Mouse (Mus musculus) fibroblast of lung, adult 2 months (primary cell): ENCODE measurements around the gene Nagpa.
"Not testable (repeated sequence)": the region's sequence is repeated elsewhere in the genome, so short reads cannot be mapped to it uniquely, and the experiment has no call there.

Experiments
- DNase-seq: peaks from one replicate; pipeline ENCODE4 v3.0.0-alpha.2; 2011; ENCODE audit warnings: low read depth

Gene Nagpa

DNA sequence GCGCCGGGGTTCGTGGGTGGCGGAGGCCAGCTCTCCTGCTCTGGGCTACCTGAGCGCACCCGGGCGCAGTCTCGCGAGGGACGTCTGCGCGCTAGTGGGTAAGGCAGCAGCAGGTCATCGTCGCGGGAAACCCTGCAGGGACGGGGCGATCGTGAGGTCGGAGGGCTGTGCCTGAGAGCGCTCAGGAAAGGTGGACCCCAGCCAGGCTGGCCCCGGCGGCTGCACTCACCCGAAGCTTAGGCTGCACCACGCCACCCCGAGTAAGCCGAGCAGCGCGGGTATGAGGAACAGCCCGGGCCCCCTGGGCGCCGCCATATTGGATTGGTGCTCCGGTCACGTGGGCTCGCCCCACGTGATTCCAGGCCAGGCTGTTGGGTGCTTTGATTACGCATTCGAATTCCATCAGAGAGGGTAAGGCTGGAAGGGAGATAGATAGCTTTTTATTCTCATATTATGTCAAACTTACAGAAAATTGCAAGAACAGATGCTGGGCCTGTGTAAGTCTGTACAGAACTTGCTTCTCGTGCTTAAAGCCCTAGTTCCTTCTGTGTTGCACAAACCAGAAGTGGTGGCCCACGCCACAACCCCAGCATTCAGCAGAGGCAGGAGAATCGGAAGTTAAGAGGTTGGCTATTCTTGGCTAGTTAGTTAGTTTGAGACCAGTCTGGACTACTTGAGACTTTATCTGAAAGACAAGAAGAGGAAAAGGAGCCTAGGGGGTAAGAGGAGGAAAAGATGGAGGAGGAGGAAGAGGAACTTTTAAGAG lies at the start of gene Nagpa:
Gene Nagpa, minus strand, starts transcription at position 345 of the 766 bp plus-strand sequence.
- DNase-seq: peak; percentile 46

DNA sequence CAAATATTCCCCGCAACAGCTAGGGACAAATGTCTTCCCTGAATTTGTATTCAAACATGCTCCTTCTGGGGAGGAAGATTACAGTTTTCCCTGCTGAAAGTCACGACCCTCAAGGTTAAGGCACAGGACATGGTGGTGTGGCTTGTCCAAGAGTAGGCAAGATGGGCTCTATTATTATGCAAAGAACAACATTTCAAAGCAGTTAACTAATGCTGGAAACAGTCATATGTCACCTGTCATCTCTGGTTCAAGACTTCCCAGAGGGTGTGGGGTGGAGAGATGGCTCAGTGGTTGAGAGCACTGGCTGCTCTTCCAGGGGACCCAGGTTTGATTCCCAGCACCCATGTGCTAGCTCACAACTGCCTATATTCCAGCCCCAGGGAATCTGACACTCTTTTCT lies 48.4 kb upstream of the Nagpa start:
- no peak for DNase-seq

DNA sequence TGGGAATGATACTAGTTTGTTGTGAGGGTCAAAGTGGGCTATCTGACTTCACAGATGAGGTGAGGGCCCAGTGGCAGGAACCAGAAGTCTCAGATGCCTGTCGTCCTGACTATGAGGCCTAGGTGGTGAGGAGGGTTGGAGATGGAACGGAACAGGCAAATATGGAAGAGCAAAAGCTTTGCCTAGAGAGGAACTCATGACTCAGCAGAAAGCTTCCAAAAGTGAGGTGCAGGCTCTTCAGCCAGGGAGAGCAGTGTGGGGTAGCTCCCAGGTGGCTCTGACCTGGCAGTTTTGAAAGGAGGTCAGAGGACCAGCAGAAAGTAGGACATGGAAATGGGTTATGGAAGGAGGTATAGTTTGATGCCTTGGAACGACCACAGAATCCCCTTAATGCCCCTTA lies 47.1 kb upstream of the Nagpa start:
- no peak for DNase-seq

DNA sequence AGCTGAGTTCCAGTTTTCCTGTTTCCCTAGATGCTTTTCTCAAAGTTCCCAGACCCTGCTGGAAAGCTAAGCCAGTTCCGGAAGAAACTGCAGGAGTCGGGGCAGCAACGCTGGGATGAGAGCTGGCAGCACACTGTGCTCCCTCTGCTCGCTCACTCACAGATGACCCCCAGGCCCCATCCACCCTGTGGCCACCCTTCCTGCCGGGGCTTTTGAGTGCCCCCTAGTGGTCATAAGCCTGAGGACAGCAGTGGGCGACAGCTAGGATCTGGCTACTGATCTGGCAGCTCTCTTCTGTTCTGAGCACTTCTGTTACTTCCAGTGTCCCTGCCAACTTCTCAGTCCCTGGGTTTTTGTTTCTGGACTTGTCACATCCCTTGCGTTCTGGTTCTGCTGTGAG lies 40.6 kb upstream of the Nagpa start:
- DNase-seq: peak; percentile 3

DNA sequence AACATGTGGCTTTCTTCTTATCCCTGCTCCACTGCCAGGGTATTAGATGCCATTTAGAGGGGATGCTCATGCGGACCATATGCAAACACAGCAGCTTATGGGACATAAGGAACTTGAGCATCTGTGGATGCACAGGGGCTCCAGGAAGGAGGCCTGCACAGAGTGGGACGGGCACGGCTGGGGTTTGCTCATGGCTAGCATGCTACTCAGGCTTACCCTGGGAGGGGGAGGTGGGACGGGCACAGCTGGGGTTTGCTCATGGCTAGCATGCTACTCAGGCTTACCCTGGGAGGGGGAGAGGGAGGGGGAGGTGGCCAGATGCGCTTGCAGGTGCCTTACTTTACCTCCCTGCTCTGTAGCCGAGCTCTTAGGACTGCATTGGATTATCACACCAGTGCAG lies 39.1 kb upstream of the Nagpa start:
- DNase-seq: no peak

DNA sequence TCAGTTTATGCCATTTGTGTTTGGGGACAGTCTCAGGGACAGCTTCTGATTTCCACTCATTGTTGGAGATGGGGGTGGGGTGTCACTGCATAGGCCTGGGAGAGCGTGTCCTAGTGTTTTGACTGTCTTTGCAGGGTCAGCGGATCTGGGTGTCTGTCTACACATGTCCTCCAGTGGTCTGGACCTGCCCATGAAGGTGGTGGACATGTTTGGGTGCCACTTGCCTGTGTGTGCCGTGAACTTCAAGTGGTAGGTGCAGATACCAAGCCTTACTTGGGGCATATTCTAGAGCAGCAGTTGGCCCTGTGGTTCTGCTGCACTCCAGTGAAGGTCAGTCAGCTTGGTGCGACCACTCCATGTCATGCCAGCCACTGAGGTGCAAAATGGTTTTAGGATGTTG lies 38.5 kb upstream of the Nagpa start:
- no peak for DNase-seq

DNA sequence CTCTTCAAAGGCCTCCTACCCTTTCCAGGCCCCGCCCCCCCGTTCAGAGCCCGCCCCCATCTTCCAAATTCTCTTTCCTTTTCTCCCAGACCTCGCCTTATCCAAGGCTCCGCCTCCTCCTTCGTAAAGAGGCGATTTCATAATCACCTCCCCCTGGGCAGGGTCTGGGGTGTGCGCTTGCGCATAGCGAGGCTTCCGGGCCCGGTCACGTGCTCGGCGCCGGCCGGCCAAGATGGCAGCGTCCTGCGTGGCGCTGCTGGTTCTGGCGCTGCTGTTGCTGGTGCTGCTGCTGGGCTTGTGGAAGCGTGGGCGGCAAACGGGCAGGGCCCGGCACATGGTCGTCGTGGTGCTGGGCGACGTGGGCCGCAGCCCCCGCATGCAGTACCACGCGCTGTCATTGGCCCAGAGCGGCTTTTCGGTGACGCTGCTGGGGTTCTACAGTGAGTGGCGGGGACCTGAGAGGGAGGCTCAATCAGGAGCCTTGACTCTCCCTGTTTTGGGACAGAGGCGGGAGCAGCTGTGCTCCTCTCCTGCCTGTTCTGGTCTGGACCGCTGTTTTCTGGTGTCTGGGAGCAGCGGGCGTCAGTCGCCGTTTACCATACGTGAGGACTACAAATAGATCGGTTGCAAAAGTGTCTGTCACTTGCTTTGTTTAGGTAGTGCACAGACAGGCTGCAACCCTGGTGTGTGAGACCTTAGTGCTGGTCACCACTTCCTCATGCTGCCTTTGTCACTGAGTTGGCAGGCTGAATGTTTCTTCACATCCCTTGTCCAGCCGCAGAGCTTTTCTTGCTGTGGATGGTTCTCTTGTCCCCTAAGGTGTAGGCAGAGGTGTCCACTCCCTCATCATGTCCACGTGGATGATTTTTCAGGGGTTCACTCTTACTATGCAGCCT lies 29.9 kb upstream of the Nagpa start, which contains the start of gene Alg1:
Gene Alg1, plus strand, starts transcription at position 204 of the 896 bp plus-strand sequence.
- peak; percentile 90 for DNase-seq

DNA sequence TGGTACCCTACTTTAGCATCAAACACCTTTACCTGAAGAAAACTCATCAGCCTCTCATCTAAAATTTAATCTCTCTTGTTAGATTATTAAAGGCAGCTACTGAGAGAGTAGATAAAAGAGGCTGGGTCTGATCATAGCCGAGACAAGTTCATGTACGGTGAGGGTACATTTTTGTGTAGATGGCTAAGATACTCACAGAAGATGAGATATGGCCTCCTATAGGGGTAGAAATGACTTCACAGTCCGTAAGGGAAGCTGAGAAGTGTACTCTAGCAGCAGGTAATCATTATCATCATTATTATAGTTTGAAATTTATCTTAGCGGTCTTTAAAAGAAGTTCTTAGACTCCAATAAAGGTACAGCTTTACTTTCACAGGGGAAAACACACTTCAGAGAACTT lies 29.2 kb upstream of the Nagpa start:
- no peak for DNase-seq

DNA sequence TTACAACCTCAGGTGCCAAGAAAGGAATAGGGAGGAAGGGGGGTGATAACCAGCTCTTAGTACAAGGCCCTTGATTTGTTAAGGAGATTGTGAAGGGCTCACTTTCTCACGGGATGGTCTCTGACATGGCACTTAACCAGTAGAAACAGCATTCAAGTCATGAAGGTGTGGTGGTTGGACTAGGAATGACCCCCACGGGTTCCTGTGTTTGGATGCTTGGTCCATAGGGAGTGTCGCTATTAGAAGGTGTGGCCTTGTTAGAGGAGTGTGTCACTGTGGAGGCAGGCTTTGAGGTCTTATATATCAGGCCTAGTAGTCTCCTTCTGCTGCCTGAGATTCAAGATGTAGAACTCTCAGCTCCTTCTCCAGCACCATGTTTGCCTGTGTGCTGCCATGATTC lies 24.3 kb upstream of the Nagpa start:
- not testable (repeated sequence) for DNase-seq

DNA sequence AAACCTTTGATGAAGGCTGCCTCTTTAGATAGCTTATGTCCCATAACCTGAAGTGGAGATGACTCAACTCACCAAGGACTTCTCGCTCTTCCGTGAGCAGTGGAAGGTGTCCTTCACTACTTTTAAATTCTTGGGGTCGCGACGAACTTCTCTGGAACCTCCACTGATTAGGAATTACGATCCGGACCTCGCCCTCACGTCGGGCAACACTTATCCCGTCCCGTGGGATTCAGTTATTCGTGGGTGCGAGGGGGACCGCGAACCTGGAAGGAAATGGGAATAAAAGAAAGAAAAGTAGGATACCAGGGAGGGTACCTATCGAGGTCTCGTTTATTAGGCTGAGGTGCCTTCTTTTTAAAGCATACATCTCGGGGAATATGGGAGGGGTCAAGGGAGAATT lies 23.7 kb upstream of the Nagpa start:
- not testable (repeated sequence) for DNase-seq

DNA sequence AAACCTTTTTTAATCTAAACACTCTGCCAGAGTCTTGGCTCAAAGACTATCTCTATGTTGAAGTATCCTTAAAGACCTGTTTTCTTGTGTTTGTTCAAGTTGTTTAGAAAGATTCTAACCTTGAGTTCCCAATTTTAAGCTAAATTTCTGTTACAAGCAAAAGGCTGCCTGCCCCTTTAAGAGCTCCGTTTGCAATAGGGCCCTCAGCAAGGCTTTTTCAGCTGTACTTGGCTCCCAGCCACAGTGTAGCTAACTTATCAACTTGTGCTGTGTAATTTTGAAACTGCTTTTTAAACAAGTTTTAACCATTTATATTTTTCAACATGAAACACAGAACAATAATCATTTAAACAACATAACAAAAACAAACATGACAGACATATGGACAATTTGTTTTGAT lies 22.7 kb upstream of the Nagpa start:
- DNase-seq: not testable (repeated sequence)

DNA sequence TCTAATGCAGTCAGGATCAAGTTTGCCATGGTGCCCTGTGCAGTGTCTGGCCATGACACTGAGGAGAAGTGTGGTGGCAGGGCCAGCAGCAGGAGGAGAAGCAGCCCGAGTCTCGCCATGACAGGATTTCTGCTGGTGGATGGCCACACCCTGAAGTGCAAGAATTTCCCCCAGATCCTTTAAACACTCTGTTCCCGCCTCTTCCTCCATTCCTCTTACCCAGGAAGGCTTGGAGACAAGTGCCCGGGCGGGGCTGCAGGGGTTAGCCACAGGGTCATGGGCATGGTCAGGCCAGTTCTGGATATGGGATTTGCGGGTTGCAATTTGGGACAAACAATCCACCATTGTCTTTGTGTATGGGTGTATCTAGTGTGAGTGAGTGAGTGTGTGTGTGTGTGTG lies 18.3 kb upstream of the Nagpa start, which contains the start of gene AU021092:
Gene AU021092, minus strand, starts transcription at position 160 of the 400 bp plus-strand sequence.
- DNase-seq: no peak

DNA sequence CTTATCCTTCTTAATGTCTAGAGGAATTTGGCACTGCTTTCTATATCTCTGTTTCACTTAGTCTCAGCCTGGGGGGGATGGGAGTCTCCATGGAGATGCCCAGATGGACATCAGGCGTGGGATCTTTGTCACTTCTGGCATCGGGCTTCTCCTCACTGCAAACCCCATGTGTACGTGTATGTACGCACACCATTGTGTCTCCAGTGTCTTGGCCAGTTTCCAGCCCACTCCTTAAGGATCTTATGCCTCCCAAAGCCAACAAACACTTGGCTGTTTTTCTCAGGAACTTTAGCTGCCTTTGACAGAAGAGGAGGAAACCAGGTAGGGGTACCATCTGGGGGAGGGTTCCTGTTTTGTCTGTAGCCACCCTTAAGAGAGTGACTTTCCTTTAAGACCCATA lies 17.6 kb upstream of the Nagpa start:
- DNase-seq: no peak

DNA sequence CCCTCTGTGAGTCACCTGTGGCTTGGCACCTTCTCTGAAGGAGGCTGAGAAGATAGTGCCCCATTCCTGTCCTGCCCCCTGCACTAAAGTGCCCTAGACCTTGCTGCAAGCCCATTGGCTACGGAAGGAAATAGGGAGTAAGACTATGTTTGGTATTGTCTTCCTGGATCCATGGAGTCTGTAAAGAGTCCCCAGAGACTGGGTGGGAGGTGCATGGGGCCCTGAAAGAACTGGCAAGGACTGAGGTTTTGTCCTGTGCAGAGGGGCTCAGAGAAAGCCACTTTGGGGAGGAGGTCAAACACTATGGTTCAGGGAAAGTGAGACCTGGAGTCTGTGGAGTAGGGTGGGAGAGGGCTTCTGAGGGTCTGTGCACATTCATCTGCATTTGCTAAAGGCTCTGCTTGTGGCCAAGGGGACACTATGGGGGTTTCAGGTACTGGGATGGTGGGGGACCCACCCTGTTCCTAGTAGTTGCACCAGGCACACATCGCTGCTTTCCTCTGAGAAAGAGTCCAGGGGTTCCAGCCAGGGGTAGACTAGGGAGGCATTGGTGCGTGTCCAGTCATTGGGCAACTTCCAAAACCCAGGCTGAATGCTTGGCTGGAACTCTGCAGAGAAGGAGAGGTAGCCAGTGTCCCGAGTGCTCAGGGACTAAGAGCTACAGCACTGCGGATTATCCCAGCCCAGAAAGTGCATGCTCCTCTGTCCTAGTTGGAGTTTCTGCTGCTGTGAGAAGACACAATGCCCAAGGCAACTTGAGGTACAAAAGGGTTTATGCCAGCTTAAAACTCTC lies 13.7 kb upstream of the Nagpa start:
- no peak for DNase-seq

DNA sequence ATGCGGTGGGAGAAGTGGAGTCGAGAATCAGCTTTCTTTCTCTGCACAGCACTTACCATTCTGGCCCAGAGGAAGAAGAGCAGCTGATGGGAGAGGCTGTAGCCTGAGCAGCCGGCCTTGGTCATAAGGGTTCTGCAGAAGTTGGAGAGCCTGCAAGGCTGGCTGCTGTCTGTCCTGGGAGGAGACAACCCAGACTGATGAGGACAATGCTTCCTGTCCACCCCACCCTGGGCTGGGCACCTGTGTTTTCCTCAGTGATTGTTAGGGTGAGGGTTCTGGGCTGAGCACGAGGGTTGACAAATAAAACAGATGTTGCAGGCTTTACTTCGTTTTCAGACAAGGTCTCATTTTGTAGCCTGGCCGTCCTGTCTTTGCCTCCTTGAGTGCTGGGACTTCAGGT lies 12.9 kb upstream of the Nagpa start:
- DNase-seq: no peak

DNA sequence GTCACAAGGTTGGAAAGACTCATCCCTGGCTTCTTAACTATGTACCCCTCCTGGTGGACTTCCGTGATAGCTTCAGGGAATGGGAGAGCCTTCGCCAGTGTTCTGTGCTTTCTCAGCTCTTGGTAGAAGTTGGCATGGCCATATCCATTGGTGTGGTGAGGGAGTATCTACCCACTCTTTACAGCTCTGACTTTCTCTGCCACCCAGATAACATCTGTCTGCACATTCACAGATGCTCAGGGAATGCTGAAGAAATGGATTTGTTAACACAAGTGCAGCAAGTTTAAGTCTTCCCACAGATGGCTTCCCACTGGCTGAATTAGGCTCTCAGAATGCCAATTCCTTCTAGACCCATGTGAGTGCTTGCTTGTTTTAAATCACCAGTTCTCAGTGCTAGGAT lies 10.3 kb upstream of the Nagpa start:
- no peak for DNase-seq

DNA sequence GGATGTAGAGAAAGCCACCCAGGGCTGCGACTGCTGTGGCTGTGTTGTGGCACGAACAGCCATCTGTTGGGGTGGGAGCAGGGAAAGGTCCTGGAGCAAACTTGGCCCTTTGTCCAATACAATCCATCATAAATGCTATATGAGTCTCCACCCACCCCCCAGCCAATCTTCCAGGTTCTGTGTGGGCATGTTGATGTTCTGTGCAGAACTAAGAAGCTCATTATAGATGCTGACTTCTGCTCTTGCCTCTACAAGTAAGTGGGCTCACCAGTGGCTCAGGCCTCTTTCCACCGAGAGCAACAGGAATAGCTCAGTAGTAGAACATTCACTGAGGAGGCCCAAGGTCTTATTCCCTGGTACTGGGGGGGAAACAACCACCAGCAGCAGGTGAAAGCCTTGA lies 8.3 kb upstream of the Nagpa start:
- DNase-seq: no peak

DNA sequence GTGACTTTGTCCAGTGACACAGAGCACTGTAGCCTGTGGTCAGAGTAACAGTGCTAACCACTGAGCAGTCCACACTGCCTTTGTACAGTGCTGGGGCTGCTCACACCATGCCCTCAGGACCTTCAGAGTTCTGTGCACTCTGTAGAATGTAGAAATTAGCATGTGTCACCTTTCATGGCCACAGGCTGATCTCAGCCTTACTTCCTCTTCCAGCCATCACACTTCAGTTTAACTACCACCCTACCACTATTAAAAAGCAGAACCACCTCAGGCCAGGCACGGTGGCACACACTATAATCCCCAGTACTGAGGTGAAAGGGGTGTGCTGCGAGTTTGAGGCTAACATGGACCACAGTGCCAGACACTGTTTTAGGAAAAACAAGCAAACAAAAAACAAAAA lies 6.6 kb upstream of the Nagpa start:
- no peak for DNase-seq

DNA sequence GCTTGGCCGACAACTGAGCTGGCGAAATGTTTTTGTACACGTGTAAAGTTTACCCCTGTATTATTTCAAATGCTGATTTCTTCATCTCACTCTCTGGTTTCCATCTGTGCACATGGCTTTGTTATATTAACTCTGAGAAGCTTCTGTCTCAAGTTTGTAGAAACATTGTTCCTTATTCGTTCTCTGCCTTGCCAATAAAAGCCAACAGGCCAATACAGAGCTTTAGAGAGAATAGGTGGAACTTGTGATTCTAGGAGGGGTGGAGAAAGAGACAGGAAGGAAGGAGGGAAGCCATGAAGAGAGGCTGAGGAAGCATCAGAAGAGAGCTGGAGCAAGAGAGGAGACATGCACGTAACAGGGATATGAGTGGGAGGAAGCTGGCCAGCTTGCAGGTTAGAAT lies 2.2 kb upstream of the Nagpa start:
- no peak for DNase-seq

DNA sequence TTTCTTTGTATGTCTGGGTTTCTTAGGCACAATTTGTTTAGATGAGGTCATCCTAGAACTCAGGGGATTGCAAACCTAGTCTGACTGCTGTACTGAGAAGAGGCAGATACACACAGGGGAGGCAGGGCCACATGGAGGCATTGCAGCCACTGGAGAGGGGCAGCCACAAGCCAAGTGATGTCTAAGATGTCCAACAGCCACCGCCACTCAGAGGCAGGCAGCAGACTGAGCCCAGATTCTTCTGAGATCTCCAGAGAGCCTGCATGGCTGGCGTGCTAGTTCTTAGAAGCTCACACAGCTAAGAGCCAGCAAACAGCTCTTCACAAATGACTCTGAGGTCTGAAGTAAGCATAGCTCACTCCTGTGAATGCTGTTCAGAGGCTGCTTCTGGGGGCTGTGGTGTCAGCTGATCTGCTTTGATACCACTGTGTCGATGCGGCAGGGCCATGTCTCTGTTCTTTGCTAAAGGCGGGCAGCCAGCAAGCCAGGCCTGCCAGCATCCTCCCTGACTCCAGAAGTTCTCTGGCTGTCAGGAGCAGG lies 1.7 kb upstream of the Nagpa start:
- no peak for DNase-seq

DNA sequence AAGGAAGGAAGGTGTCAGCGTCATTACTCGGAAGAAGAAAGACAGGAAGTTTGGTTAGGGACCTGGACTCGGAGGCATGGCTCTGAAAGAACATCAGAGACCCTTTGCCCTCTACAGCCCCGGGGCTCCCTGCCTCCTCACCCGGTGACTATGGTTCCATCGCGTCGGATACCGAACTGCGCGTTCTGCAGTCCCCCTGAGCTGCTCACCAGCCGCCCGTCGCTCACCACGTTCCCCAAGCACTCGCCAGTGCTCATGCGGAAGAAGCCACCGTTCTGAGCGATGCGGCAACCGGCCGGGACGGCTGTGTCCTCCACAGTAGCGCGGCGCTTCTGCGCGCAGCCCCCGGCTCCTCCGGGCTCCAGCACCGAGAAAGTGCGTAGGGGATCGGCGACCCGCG lies 612 bp downstream of the Nagpa start:
- no peak for DNase-seq

DNA sequence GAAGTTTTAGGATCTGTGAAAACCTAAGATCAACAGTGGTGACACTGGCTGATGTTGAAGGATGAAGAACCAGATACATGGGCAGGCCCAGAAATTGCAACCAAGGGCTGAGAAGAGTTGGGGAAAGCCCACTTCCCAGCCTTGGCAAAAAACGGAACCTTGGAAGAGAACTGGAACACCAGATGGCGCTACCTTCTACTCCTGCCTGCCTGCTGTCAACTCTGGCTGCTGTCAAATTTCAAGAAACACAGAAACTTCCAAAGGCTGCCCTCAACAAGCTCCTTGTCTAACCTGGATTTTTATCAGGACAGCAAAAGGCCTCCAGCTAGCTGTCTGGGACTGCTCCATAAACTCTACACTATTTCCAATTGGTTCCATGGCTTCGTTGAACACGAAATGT lies 1.1 kb downstream of the Nagpa start:
- DNase-seq: no peak
